Mouse (Mus musculus): ENCODE data around the gene Tlcd1.

- TF ChIP-seq FLI1 (IDR thresholded peaks at IDR 0.05; ENCODE audit: low read length) (no peak), GATA1 (IDR thresholded peaks at IDR 0.05; ENCODE audit: borderline replicate concordance, low read length) (no peak)
Observed at GRCm38 (mm10) chr11:78205361-78206206, 29.1 kb downstream of the Tlcd1 start.
